Mouse (Mus musculus) hindbrain, postnatal 0 days (tissue): ENCODE data around the gene Vav2. TPM values are rescaled to one million over a fixed set of nuclear protein-coding genes. Genes with fewer than 3 reads are reported as not detected.

Source experiments
- ATAC-seq: fragments of 200-750 bp; cut with Nextera tagmentation; 2 replicates; pipeline ENCODE4 v1.8.0; 2017; ENCODE audit warnings: mild to moderate bottlenecking, moderate TSS enrichment, moderate library complexity
- DNase-seq: peaks from one replicate; pipeline ENCODE4 v3.0.0-alpha.2; 2015; ENCODE audit warnings: low spot score
- H3K27ac ChIP-seq: fragments of 300-500 bp; sonication (generic); 2 replicates; pipeline ENCODE4 v1.5.1; 2014; ENCODE audit warnings: mild to moderate bottlenecking
- H3K27me3 ChIP-seq: fragments of 300-500 bp; sonication (generic); 2 replicates; pipeline ENCODE4 v1.6.1; 2014; ENCODE audit warnings: low read length, mixed read lengths; ENCODE audit not compliant: insufficient read depth
- H3K36me3 ChIP-seq: fragments of 300-500 bp; sonication (generic); 2 replicates; pipeline ENCODE4 v1.6.1; 2014; ENCODE audit warnings: low read length, mixed read lengths; ENCODE audit not compliant: insufficient read depth
- H3K4me1 ChIP-seq: fragments of 300-500 bp; sonication (generic); 2 replicates; pipeline ENCODE4 v1.6.1; 2014; ENCODE audit warnings: antibody characterized with exemption, low read length, mixed read lengths; ENCODE audit not compliant: insufficient read depth
- H3K4me2 ChIP-seq: fragments of 300-500 bp; sonication (generic); 2 replicates; pipeline ENCODE4 v1.6.1; 2014; ENCODE audit warnings: low read depth, mild to moderate bottlenecking, low read length, moderate library complexity, mixed read lengths
- H3K4me3 ChIP-seq: fragments of 300-500 bp; sonication (generic); 2 replicates; pipeline ENCODE4 v1.5.1; 2014; ENCODE audit warnings: low read length
- H3K9ac ChIP-seq: fragments of 300-500 bp; sonication (generic); replicated peaks from 2 replicates; pipeline ENCODE4 v1.6.1; 2014; ENCODE audit warnings: mild to moderate bottlenecking, low read length, moderate library complexity, mixed read lengths
- H3K9me3 ChIP-seq: fragments of 300-500 bp; sonication (generic); 2 replicates; pipeline ENCODE4 v1.6.1; 2016; ENCODE audit warnings: low read length, mixed read lengths
- CTCF ChIP-seq: IDR thresholded peaks from 2 replicates; pipeline ENCODE4 v1.5.1; 2016; ENCODE audit warnings: antibody characterized with exemption, control low read depth, low read depth
- WGBS: fragments of 180-500 bp; shearing (Covaris S2); extraction: QIAGEN DNeasy Blood & Tissue Kit; methylation state at CpG from one replicate; pipeline ENCODE4 v1.1.7; 2014; 5-methylcytosine and 5-hydroxymethylcytosine counted together
- polyA plus RNA-seq: library from polyadenylated mRNA; unstranded; fragments of >200 nt; fragmentation: Nextera tagmentation; extraction: Ambion mirVana; gene quantifications from 2 replicates; pipeline ENCODE4 v1.2.1, GENCODE M21; 2015
- total RNA-seq: library from RNA; depleted of rRNA; stranded (reverse); fragments of >200 nt; gene quantifications from 2 replicates; pipeline ENCODE4 v1.2.3, GENCODE M21; 2014

Gene Vav2
- total and polyA plus RNA-seq, 2 experiments from 2014 or later, result 8.2 to 44.9 TPM

DNA sequence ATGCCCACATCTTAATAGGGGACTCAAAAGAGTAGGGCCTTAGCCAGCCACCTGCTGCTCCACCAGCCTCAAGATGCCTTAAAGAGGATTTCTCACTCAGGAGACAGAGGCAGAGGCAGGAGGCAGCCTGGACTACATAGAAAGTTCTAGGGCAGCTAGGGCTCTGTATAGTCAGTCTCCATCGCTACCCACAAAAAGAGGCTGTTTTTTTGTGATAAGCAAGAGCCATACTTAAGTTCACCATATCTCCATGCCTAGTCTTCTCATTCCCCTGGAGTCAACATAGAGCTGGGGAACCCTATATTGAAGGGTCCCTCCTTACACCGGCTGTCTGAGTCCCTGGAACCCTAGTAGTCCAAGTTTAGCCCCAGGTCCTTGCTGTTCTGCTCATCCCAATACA, 43.7 kb upstream of the Vav2 start:
- H3K9me3 ChIP-seq, result no peaks in the 10 kb centered on the region
- WGBS, result 89% methylated on average over 2 of the region's 2 CpGs
- no peak for ATAC-seq

DNA sequence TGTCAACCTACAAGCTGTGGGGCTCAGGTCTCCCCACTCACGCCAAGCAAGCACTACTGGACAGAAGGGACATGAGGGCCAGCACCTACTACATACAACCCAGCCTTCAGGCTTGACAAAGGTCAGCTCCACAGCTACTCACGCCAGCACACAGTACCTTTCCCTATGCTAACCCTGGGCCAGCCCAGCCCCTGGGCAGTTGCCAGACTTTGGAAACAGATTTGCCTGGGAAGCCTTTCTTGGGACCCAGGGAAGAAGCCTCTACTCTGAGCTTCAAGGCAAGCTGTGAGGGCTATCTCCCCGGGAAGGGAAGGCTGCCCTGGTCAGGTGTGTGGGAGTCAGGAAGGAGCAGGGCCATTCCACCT, 43.1 kb upstream of the Vav2 start:
- DNase-seq, result no peak
- Histone ChIP-seq H3K27ac (no peak overlapping the region), H3K36me3 (no peaks in the 10 kb centered on the region), H3K4me3 (no peak overlapping the region), H3K27me3 (no peaks in the 10 kb centered on the region), H3K9ac (no peak overlapping the region), H3K9me3 (no peaks in the 10 kb centered on the region), H3K4me1 (peaks cover 23% of the 10 kb centered on the region), H3K4me2 (no peak overlapping the region)
- TF ChIP-seq CTCF, result no peak
- 66% methylated on average over 3 of the region's 3 CpGs for WGBS
- no peak for ATAC-seq

More for the DNA sequence above, 43.7 kb upstream of the Vav2 start:
- H3K27me3 ChIP-seq, result no peaks in the 10 kb centered on the region
- H3K4me3 ChIP-seq, result no peak overlapping the region
- H3K36me3 ChIP-seq, result no peaks in the 10 kb centered on the region
- peaks cover 23% of the 10 kb centered on the region for H3K4me1 ChIP-seq
- no peak overlapping the region for H3K9ac ChIP-seq
- no peak for DNase-seq
- no peak overlapping the region for H3K4me2 ChIP-seq
- TF ChIP-seq CTCF, result no peak
- no peak overlapping the region for H3K27ac ChIP-seq

DNA sequence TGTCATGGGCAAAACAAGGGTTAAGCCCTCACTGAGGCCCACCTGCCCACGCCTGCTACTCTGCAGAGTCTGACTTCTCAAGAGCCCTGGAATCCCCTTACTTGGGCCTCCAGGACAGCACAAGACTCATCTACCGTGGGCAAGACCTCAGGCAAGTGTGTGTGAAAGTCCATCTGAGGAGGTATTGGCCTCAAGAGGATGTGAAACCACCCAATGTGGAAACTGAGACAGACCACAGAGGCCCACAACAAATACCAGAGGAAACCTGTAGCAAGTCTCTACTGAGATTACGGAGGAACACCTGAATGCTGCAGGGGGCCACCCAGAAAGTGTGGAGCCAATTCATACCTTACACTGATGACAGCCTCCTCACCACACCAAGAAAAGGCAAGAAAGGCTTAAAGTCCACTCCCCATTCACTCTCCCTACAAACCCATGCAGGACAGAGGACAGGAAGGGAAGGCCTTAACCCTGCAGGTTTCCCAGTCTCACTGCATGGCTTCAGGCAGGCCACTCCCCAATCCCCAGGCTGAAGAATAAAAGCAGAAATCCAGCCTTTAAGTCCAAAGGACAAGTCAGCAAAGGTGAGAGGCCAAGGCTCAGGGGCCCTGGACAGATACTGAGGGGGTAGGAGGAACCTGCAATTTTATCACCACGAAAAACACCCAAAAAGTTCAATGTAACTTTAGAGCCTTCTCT, 42.6 kb upstream of the Vav2 start:
- Histone ChIP-seq H3K4me2 (no peak overlapping the region), H3K27ac (no peak overlapping the region), H3K9ac (no peak overlapping the region), H3K4me1 (peaks cover 23% of the 10 kb centered on the region), H3K4me3 (no peak overlapping the region), H3K9me3 (no peaks in the 10 kb centered on the region), H3K27me3 (no peaks in the 10 kb centered on the region), H3K36me3 (no peaks in the 10 kb centered on the region)
- WGBS, result 74% methylated on average over 4 of the region's 4 CpGs
- DNase-seq, result no peak
- ATAC-seq, result no peak
- no peak for TF ChIP-seq CTCF

DNA sequence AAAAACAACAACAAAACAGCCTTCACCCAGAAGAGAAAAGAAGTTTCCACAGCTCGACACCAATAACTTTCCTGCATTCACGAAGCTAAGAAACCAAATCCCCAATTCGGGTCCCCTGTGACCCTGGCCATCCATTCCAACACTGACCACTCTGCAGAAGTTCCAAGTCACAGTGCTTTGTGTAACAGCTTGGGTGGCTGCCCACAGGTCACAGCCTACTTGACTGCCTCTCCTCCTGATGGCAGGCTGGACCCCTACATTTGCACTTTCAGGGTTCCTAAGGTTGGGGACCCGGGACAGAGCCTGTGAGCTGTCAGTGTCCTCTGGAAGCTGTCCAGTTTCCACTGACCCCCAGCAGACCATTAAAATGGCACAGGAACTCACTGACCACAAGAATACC, 36.1 kb upstream of the Vav2 start:
- no peak overlapping the region for H3K4me3 ChIP-seq
- no peak for ATAC-seq

DNA sequence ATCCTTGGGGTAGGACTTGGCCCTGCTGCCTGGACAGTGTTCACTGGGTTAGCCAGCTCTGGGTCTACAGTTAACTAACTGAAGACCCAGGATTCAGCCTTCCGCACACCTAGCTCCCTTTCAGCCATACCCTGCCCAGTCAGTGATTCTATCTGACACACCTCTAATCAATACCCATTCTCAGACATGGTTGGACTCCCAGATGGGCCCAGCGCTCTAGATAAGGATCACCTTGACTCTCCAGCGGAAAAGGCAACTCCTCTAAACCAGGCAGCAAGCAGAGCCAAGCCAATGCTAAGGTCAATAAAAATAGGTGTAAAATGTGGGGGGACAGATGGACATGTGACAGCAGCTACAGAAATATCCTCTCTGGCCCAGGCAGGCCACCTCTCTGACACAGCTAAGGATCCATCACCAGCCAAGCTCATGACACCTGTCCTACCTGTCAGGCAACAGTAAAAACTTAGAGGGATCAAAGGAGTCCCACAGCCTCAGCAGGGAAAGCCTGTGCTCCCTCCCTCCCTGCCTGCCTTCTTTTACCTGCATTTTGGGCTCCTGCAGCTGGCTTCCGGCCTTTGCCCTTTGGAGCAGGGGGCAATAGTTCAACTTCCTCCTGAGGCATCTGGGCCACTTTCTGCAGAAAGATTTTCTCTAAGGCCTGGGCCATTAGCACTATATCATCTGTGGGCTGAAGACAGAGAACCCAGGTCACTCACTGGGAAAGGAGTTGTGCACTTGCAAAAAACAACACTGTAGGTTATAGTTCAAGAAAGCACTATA, 35.2 kb upstream of the Vav2 start:
- H3K9me3 ChIP-seq, result no peaks in the 10 kb centered on the region
- DNase-seq, result no peak
- H3K4me3 ChIP-seq, result no peak overlapping the region
- TF ChIP-seq CTCF, result no peak
- no peak for ATAC-seq
- H3K9ac ChIP-seq, result no peak overlapping the region
- WGBS, result 93% methylated on average over 4 of the region's 4 CpGs
- peaks cover 61% of the 10 kb centered on the region for H3K36me3 ChIP-seq
- no peak overlapping the region for H3K4me2 ChIP-seq
- H3K27ac ChIP-seq, result no peak overlapping the region
- H3K4me1 ChIP-seq, result no peaks in the 10 kb centered on the region
- no peaks in the 10 kb centered on the region for H3K27me3 ChIP-seq

More for the DNA sequence above, 36.1 kb upstream of the Vav2 start:
- DNase-seq, result no peak
- no peaks in the 10 kb centered on the region for H3K27me3 ChIP-seq
- 86% methylated on average over 4 of the region's 4 CpGs for WGBS
- no peak for TF ChIP-seq CTCF
- no peak overlapping the region for H3K27ac ChIP-seq
- no peaks in the 10 kb centered on the region for H3K9me3 ChIP-seq
- no peak overlapping the region for H3K4me2 ChIP-seq
- no peak overlapping the region for H3K9ac ChIP-seq
- peaks cover 53% of the 10 kb centered on the region for H3K36me3 ChIP-seq
- H3K4me1 ChIP-seq, result no peaks in the 10 kb centered on the region

DNA sequence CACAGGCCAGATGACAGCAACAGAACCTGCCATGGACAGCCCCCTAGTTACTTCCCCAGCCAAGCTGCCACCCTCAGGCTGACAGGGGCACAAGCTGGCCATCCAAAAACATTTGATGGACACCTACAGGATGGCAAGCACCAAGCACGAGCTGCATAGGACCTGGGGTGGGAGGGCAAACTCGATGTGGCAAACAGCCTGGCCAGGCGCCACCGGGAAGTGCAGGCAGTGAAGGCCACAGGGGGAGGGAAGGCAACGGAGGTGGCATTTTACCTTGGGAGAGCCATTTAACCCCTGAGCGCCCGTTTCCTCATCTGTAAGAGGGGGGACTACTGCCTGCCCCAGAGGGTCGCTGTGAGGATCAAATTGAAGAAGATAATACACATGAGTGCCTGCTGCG, 33.8 kb upstream of the Vav2 start:
- Histone ChIP-seq H3K9me3 (no peaks in the 10 kb centered on the region), H3K4me2 (no peak overlapping the region), H3K27me3 (no peaks in the 10 kb centered on the region), H3K4me1 (no peaks in the 10 kb centered on the region), H3K27ac (no peak overlapping the region), H3K9ac (no peak overlapping the region), H3K4me3 (no peak overlapping the region), H3K36me3 (peaks cover 74% of the 10 kb centered on the region)
- TF ChIP-seq CTCF, result no peak
- ATAC-seq, result no peak
- WGBS, result 65% methylated on average over 9 of the region's 9 CpGs
- no peak for DNase-seq

DNA sequence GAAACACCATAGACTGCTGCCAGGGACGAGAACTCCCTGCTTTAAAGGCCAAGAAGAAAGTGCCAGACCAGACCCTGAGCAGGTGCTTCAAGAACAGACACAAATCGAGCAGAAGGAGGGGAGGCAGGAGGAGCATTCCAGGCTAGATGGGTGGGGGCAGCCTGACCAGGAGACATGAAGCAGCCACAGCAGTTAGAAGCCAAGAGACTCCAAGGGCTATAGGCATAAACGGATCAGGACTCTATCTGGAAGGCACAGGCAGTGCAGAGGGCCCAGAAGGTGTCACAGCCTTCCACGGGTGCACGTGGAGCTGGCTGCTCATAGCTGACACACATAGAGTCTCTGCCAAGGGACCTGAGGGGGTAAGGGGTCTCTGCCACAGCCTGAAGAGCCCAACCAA, 33.3 kb upstream of the Vav2 start:
- no peak overlapping the region for H3K4me3 ChIP-seq
- no peaks in the 10 kb centered on the region for H3K4me1 ChIP-seq
- TF ChIP-seq CTCF, result no peak
- no peak overlapping the region for H3K9ac ChIP-seq
- DNase-seq (no peak), ATAC-seq (no peak)
- H3K4me2 ChIP-seq, result no peak overlapping the region
- WGBS, result 79% methylated on average over 5 of the region's 5 CpGs
- H3K27me3 ChIP-seq, result no peaks in the 10 kb centered on the region
- H3K9me3 ChIP-seq, result no peaks in the 10 kb centered on the region
- H3K27ac ChIP-seq, result no peak overlapping the region
- peaks cover 78% of the 10 kb centered on the region for H3K36me3 ChIP-seq
